In genomic region chr3:157923268-157923835, GRCm38 (mm10) we compare ENCODE assay signal across 19 mouse cellular contexts. TPM values are rescaled to one million over a fixed set of nuclear protein-coding genes. Genes with fewer than 3 reads are reported as not detected.
DNase-seq lines count a peak whose midpoint lies in the region; ATAC-seq and TF ChIP-seq lines count a peak whose summit lies in the region.
"Had no signal": no experiment of that assay in that cellular context is flagged by ENCODE, and none has a peak within 500 bp of the region (broad histone marks: within the 10 kb centered on the region; RNA-seq: fewer than 3 reads in every experiment).

No protein-coding gene starts in this region.

- no peaks in the 10 kb centered on the region for H3K27me3 ChIP-seq in kidney, embryonic 16.5 days (ENCODE audit: insufficient read depth, low read length)
- no peaks in the 10 kb centered on the region for H3K27me3 ChIP-seq in E14TG2a.4 (ENCODE audit: insufficient read depth, low read length)
- no peaks in the 10 kb centered on the region; the same call in 1 of the 2 replicates for H3K27me3 ChIP-seq in liver, embryonic 16.5 days (ENCODE audit: control insufficient read depth, insufficient read depth, low read depth, low read length)
- H3K27me3 ChIP-seq: forebrain, embryonic 12.5 days; midbrain, embryonic 15.5 days; neural tube, embryonic 15.5 days had no signal

- H3K9me3 ChIP-seq in kidney, embryonic 16.5 days (ENCODE audit: low read length): no peaks in the 10 kb centered on the region
- H3K9me3 ChIP-seq in E14TG2a.4 (ENCODE audit: low read length): no peaks in the 10 kb centered on the region
- H3K9me3 ChIP-seq in liver, embryonic 16.5 days (replicated peaks; ENCODE audit: control insufficient read depth, low read length): no peaks in the 10 kb centered on the region
- H3K9me3 ChIP-seq: forebrain, embryonic 12.5 days; midbrain, embryonic 15.5 days; neural tube, embryonic 15.5 days had no signal

- H3K36me3 ChIP-seq in kidney, embryonic 16.5 days (ENCODE audit: insufficient read depth, low read length): no peaks in the 10 kb centered on the region
- H3K36me3 ChIP-seq in E14TG2a.4 (ENCODE audit: insufficient read depth, low read length): peaks cover 30% of the 10 kb centered on the region
- H3K36me3 ChIP-seq in liver, embryonic 16.5 days (ENCODE audit: control insufficient read depth, insufficient read depth): no peaks in the 10 kb centered on the region
- H3K36me3 ChIP-seq: forebrain, embryonic 12.5 days; midbrain, embryonic 15.5 days; neural tube, embryonic 15.5 days had no signal

- H3K4me2 ChIP-seq in kidney, embryonic 16.5 days (replicated peaks; ENCODE audit: low read depth, low read length): peak overlapping the region; percentile 87
- peak overlapping the region; percentile 18; the same call in 1 of the 2 replicates for H3K4me2 ChIP-seq in liver, embryonic 16.5 days (ENCODE audit: low read depth, low read length)

- DNase-seq in kidney, adult 9 months: no peak
- no peak for DNase-seq in spleen, postnatal 36 days (ENCODE audit: low spot score in 2 of 2)
- no peak for DNase-seq in cerebellum, adult 18-20 months
- DNase-seq: cerebellum, adult 2 months; cerebellum, postnatal 36 days; heart, adult 2 months; kidney, postnatal 25 days; left cerebral cortex, postnatal 4 days; lung, adult 18-20 months; right cerebral cortex, postnatal 25 days had no signal

- peaks cover 10% of the 10 kb centered on the region; the same call in 1 of the 2 replicates for H3K4me1 ChIP-seq in kidney, embryonic 16.5 days (ENCODE audit: insufficient read depth, low read length)
- H3K4me1 ChIP-seq in E14TG2a.4 (replicated peaks; ENCODE audit: low read depth, low read length): peaks cover 75% of the 10 kb centered on the region
- H3K4me1 ChIP-seq in embryonic fibroblast, embryonic 13.5 days (ENCODE audit: control insufficient read depth, insufficient read depth, low read length): no peaks in the 10 kb centered on the region
- peaks cover 5% of the 10 kb centered on the region; the same call in 1 of the 2 replicates for H3K4me1 ChIP-seq in liver, embryonic 16.5 days (ENCODE audit: control insufficient read depth, low read depth, low read length)

- ATAC-seq in kidney, embryonic 16.5 days (ENCODE audit: low FRiP score, low TSS enrichment): no peak
- no peak for ATAC-seq in liver, embryonic 16.5 days (ENCODE audit: low read depth)
- ATAC-seq in granulocyte monocyte progenitor cell, adult 5-6 weeks (replicated peaks; ENCODE audit: poor library complexity, severe bottlenecking): no peak
- ATAC-seq: midbrain, embryonic 15.5 days had no signal

- no peak overlapping the region for H3K9ac ChIP-seq in kidney, embryonic 16.5 days (replicated peaks; ENCODE audit: low read length)
- no peak overlapping the region for H3K9ac ChIP-seq in liver, embryonic 16.5 days (ENCODE audit: low read depth, low read length)
- H3K9ac ChIP-seq: midbrain, embryonic 15.5 days; neural tube, embryonic 15.5 days had no signal

- TF ChIP-seq CTCF in E14TG2a.4 (conservative IDR thresholded peaks at IDR 0.05; ENCODE audit: low read length): no peak
- no peak for TF ChIP-seq CTCF in embryonic fibroblast, embryonic 13.5 days (IDR thresholded peaks at IDR 0.05; ENCODE audit: borderline replicate concordance, insufficient read depth, low read length)

- H3K27ac ChIP-seq in kidney, embryonic 16.5 days (ENCODE audit: low read length): no peak overlapping the region
- no peak overlapping the region for H3K27ac ChIP-seq in embryonic fibroblast, embryonic 13.5 days (ENCODE audit: insufficient read depth, low read length)
- no peak overlapping the region for H3K27ac ChIP-seq in liver, embryonic 16.5 days (ENCODE audit: low read length)
- H3K27ac ChIP-seq: forebrain, embryonic 12.5 days; heart, adult 2 months; midbrain, embryonic 15.5 days; neural tube, embryonic 15.5 days had no signal

- WGBS in kidney, embryonic 16.5 days: 69% methylated on average over 3 of the region's 3 CpGs
- WGBS in liver, embryonic 16.5 days (ENCODE audit: insufficient replicate concordance): 55% methylated on average over 3 of the region's 3 CpGs

- peak overlapping the region; percentile 67; the same call in 1 of the 2 replicates for H3K4me3 ChIP-seq in kidney, embryonic 16.5 days (ENCODE audit: low read length)
- H3K4me3 ChIP-seq in E14TG2a.4 (replicated peaks; ENCODE audit: low read length): peak overlapping the region; percentile 85
- peak overlapping the region; percentile 11; the same call in 1 of the 2 replicates for H3K4me3 ChIP-seq in embryonic fibroblast, embryonic 13.5 days (ENCODE audit: insufficient read depth, low read length)
- peak overlapping the region; percentile 62 for H3K4me3 ChIP-seq in liver, embryonic 16.5 days (ENCODE audit: low read depth, low read length)
- H3K4me3 ChIP-seq: midbrain, embryonic 15.5 days; neural tube, embryonic 15.5 days had no signal

- TF ChIP-seq POLR2A in embryonic fibroblast, embryonic 13.5 days (IDR thresholded peaks at IDR 0.05; ENCODE audit: low read depth, low read length): no peak

RNA-seq across cellular contexts. Expression of gene Cth, which starts 1.5 kb away (rescaled TPM):
- polyA plus RNA-seq in kidney, embryonic 16.5 days (2015; fragmentation: Nextera tagmentation; extraction: Ambion mirVana): 55.5 and 58.2 TPM in 2 replicates
- 40.5 and 44.6 TPM in 2 replicates for polyA plus RNA-seq in embryonic fibroblast, embryonic 13.5 days (2011; ENCODE audit: insufficient read length, low read depth, missing spikeins)
- polyA plus RNA-seq in liver, embryonic 16.5 days (2015; fragmentation: Nextera tagmentation; extraction: Ambion mirVana): 68.9 and 75.3 TPM in 2 replicates
- total RNA-seq in granulocyte monocyte progenitor cell, adult 5-6 weeks (2014; fragmentation: Nextera tagmentation): 3.5 TPM in 1 of 2 replicates, not detected in the other
- total RNA-seq in granulocyte monocyte progenitor cell, adult 5-6 weeks (2017): 0.43 TPM in 1 of 2 replicates, not detected in the other
- total RNA-seq: hematopoietic stem cell, adult 5-6 weeks had no signal

RNA-seq across cellular contexts. Expression of gene Ankrd13c, which starts 23.7 kb away (rescaled TPM):
- 22.8 and 26.5 TPM in 2 replicates for polyA plus RNA-seq in kidney, embryonic 16.5 days (2015; fragmentation: Nextera tagmentation; extraction: Ambion mirVana)
- polyA plus RNA-seq in embryonic fibroblast, embryonic 13.5 days (2011; ENCODE audit: insufficient read length, low read depth, missing spikeins): 34.8 and 39.3 TPM in 2 replicates
- 8.7 and 9.8 TPM in 2 replicates for polyA plus RNA-seq in liver, embryonic 16.5 days (2015; fragmentation: Nextera tagmentation; extraction: Ambion mirVana)
- total RNA-seq in granulocyte monocyte progenitor cell, adult 5-6 weeks (2014; fragmentation: Nextera tagmentation): 39.3 and 39.8 TPM in 2 replicates
- 27.0 and 49.1 TPM in 2 replicates for total RNA-seq in granulocyte monocyte progenitor cell, adult 5-6 weeks (2017)

Comparison
In these comparisons a context has a peak if more than half of its experiments do, and no peak if none do; other contexts are left out.
1. H3K4me3 ChIP-seq: peak in every context shown above with its lines; median percentile 85 in E14TG2a.4; 67 in kidney, embryonic 16.5 days; 62 in liver, embryonic 16.5 days; 11 in embryonic fibroblast, embryonic 13.5 days.